In genomic region chr2:181584411-181584942, GRCm38 (mm10) we compare ENCODE assay signal across 8 mouse cellular contexts. TPM values are rescaled to one million over a fixed set of nuclear protein-coding genes. Genes with fewer than 3 reads are reported as not detected.
DNase-seq lines count a peak whose midpoint lies in the region; ATAC-seq and TF ChIP-seq lines count a peak whose summit lies in the region.

Uckl1 (minus strand) TSS chr2:181584892.

- H3K27ac ChIP-seq in left cerebral cortex, adult 2 months, result no peak within 1 kb of the TSS
- H3K27ac ChIP-seq in hindbrain, embryonic 15.5 days (replicated peaks), result no peak within 1 kb of the TSS
- H3K27ac ChIP-seq in liver, embryonic 15.5 days (replicated peaks), result no peak within 1 kb of the TSS
- no peak within 1 kb of the TSS for H3K27ac ChIP-seq in stomach, embryonic 16.5 days (ENCODE audit: low read length)

- peaks cover 59% of the 10 kb centered on the region for H3K36me3 ChIP-seq in hindbrain, embryonic 15.5 days
- H3K36me3 ChIP-seq in liver, embryonic 15.5 days (replicated peaks), result peaks cover 46% of the 10 kb centered on the region
- H3K36me3 ChIP-seq in stomach, embryonic 16.5 days (ENCODE audit: control insufficient read depth, insufficient read depth, low read length), result peaks cover 19% of the 10 kb centered on the region

- no peaks in the 10 kb centered on the region for H3K9me3 ChIP-seq in hindbrain, embryonic 15.5 days
- no peaks in the 10 kb centered on the region for H3K9me3 ChIP-seq in liver, embryonic 15.5 days (replicated peaks)
- no peaks in the 10 kb centered on the region for H3K9me3 ChIP-seq in stomach, embryonic 16.5 days (replicated peaks; ENCODE audit: control insufficient read depth, low read length)

- WGBS in hindbrain, embryonic 15.5 days, result 92% methylated on average over 4 of the region's 4 CpGs
- 70% methylated on average over 4 of the region's 4 CpGs for WGBS in liver, embryonic 15.5 days (ENCODE audit: insufficient replicate concordance)
- 91% methylated on average over 4 of the region's 4 CpGs for WGBS in stomach, embryonic 16.5 days

- H3K9ac ChIP-seq in hindbrain, embryonic 15.5 days, result no peak within 1 kb of the TSS
- H3K9ac ChIP-seq in liver, embryonic 15.5 days, result no peak within 1 kb of the TSS
- H3K9ac ChIP-seq in stomach, embryonic 16.5 days (ENCODE audit: low read length), result no peak within 1 kb of the TSS

- DNase-seq in left cerebral cortex, adult 2 months (ENCODE audit: extremely low spot score in 1 of 2, low spot score in 2 of 2), result no peak
- DNase-seq in left cerebral cortex, adult 11 months (ENCODE audit: low spot score), result no peak
- no peak for DNase-seq in adrenal gland, postnatal 36 days
- no peak for DNase-seq in gastrocnemius, postnatal 10 days
- no peak for DNase-seq in Muller cell, postnatal 12 days (ENCODE audit: inconsistent ontology term)

- no peak for TF ChIP-seq CTCF in left cerebral cortex, adult 2 months (IDR thresholded peaks at IDR 0.05)

- no peak within 1 kb of the TSS for H3K4me3 ChIP-seq in left cerebral cortex, adult 2 months
- H3K4me3 ChIP-seq in hindbrain, embryonic 15.5 days, result no peak within 1 kb of the TSS
- no peak within 1 kb of the TSS for H3K4me3 ChIP-seq in liver, embryonic 15.5 days (replicated peaks)
- no peak within 1 kb of the TSS for H3K4me3 ChIP-seq in stomach, embryonic 16.5 days (replicated peaks; ENCODE audit: low read length)

- peaks cover 29% of the 10 kb centered on the region for H3K4me1 ChIP-seq in hindbrain, embryonic 15.5 days (replicated peaks)
- H3K4me1 ChIP-seq in liver, embryonic 15.5 days (replicated peaks), result peaks cover 30% of the 10 kb centered on the region
- H3K4me1 ChIP-seq in stomach, embryonic 16.5 days (ENCODE audit: control insufficient read depth, insufficient read depth, low read length), result peaks cover 16% of the 10 kb centered on the region

- intact Hi-C loops in left cerebral cortex, adult 2 months (cut with DNase I), result loop anchor here (5.0 kb wide), 1 partner anchor 192 kb away; no protein-coding TSS in a partner anchor

- ATAC-seq in hindbrain, embryonic 15.5 days (ENCODE audit: low FRiP score, low read depth), result no peak
- ATAC-seq in liver, embryonic 15.5 days (ENCODE audit: insufficient read depth), result no peak
- no peak for ATAC-seq in stomach, embryonic 16.5 days (ENCODE audit: insufficient read depth, low FRiP score)

- no peak within 1 kb of the TSS for H3K4me2 ChIP-seq in hindbrain, embryonic 15.5 days
- no peak within 1 kb of the TSS for H3K4me2 ChIP-seq in liver, embryonic 15.5 days
- H3K4me2 ChIP-seq in stomach, embryonic 16.5 days (ENCODE audit: low read depth, low read length), result no peak within 1 kb of the TSS

- H3K27me3 ChIP-seq in hindbrain, embryonic 15.5 days, result no peaks in the 10 kb centered on the region
- H3K27me3 ChIP-seq in liver, embryonic 15.5 days, result no peaks in the 10 kb centered on the region
- H3K27me3 ChIP-seq in stomach, embryonic 16.5 days (ENCODE audit: control insufficient read depth, insufficient read depth, low read length), result no peaks in the 10 kb centered on the region

RNA-seq across cellular contexts. Expression of gene Uckl1, which starts in this region (rescaled TPM):
- 10 to 100 TPM; 57.7 to 71.1 TPM for total RNA-seq in left cerebral cortex, adult 2 months (2021)
- 10 to 100 TPM; 77.0 to 79.8 TPM for total RNA-seq in adrenal gland, postnatal 36 days (2021)
- 10 to 100 TPM; 36.5 to 43.5 TPM for total RNA-seq in gastrocnemius, postnatal 10 days (2021)
- polyA plus RNA-seq in hindbrain, embryonic 15.5 days (2015; fragmentation: Nextera tagmentation; extraction: Ambion mirVana), result 61.2 and 62.0 TPM in 2 replicates
- polyA plus RNA-seq in liver, embryonic 15.5 days (2015; fragmentation: Nextera tagmentation; extraction: Ambion mirVana), result 20.4 and 27.5 TPM in 2 replicates
- polyA plus RNA-seq in stomach, embryonic 16.5 days (2015; fragmentation: Nextera tagmentation; extraction: Ambion mirVana), result 70.9 and 83.3 TPM in 2 replicates
